Mouse (Mus musculus) forebrain, embryonic 14.5 days (tissue): ENCODE measurements around the gene Slc39a11. TPM values are rescaled to one million over a fixed set of nuclear protein-coding genes. Genes with fewer than 3 reads are reported as not detected.

Experiments
- ATAC-seq: fragments of 200-750 bp; cut with Nextera tagmentation; 2 replicates; pipeline ENCODE4 v1.8.0; 2017; ENCODE audit warnings: mild to moderate bottlenecking, moderate library complexity
- DNase-seq: peaks from one replicate; pipeline ENCODE4 v3.0.0-alpha.2; 2015; ENCODE audit warnings: low spot score
- H3K27ac ChIP-seq: fragments of 300-500 bp; sonication (generic); 2 replicates; pipeline ENCODE4 v1.5.1; 2014; ENCODE audit warnings: low read depth, mild to moderate bottlenecking, control low read depth, low read length, moderate library complexity
- H3K27me3 ChIP-seq: fragments of 300-500 bp; sonication (generic); replicated peaks from 2 replicates; pipeline ENCODE4 v1.6.1; 2014; ENCODE audit warnings: low read length, control low read depth, mixed read lengths; ENCODE audit not compliant: control insufficient read depth, insufficient read depth
- H3K36me3 ChIP-seq: fragments of 300-500 bp; sonication (generic); 2 replicates; pipeline ENCODE4 v1.6.1; 2014; ENCODE audit warnings: low read length, control low read depth; ENCODE audit not compliant: control insufficient read depth, insufficient read depth
- H3K4me1 ChIP-seq: fragments of 300-500 bp; sonication (generic); 2 replicates; pipeline ENCODE4 v1.6.1; 2014; ENCODE audit warnings: antibody characterized with exemption, low read length, control low read depth; ENCODE audit not compliant: control insufficient read depth, insufficient read depth
- H3K4me2 ChIP-seq: fragments of 300-500 bp; sonication (generic); 2 replicates; pipeline ENCODE4 v1.6.1; 2014; ENCODE audit warnings: mild to moderate bottlenecking, control low read depth, low read length
- H3K4me3 ChIP-seq: fragments of 300-500 bp; sonication (generic); 2 replicates; pipeline ENCODE4 v1.5.1; 2014; ENCODE audit warnings: low read depth, low read length, control low read depth
- H3K9ac ChIP-seq: fragments of 300-500 bp; sonication (generic); 2 replicates; pipeline ENCODE4 v1.6.1; 2014; ENCODE audit warnings: mild to moderate bottlenecking, low read length, control low read depth, moderate library complexity
- H3K9me3 ChIP-seq: fragments of 300-500 bp; sonication (generic); replicated peaks from 2 replicates; pipeline ENCODE4 v1.6.1; 2016; ENCODE audit warnings: low read length, control low read depth, mixed read lengths; ENCODE audit not compliant: control insufficient read depth
- WGBS: fragments of 180-500 bp; shearing (Covaris S2); extraction: QIAGEN DNeasy Blood & Tissue Kit; methylation state at CpG from one replicate; pipeline ENCODE4 v1.1.7; 2014; 5-methylcytosine and 5-hydroxymethylcytosine counted together
- polyA plus RNA-seq: library from polyadenylated mRNA; unstranded; fragments of >200 nt; fragmentation: Nextera tagmentation; extraction: Ambion mirVana; gene quantifications from 2 replicates; pipeline ENCODE4 v1.2.1, GENCODE M21; 2014

The Slc39a11 gene
- polyA plus RNA-seq, 1 experiment from 2014 or later: 29.5 TPM

DNA sequence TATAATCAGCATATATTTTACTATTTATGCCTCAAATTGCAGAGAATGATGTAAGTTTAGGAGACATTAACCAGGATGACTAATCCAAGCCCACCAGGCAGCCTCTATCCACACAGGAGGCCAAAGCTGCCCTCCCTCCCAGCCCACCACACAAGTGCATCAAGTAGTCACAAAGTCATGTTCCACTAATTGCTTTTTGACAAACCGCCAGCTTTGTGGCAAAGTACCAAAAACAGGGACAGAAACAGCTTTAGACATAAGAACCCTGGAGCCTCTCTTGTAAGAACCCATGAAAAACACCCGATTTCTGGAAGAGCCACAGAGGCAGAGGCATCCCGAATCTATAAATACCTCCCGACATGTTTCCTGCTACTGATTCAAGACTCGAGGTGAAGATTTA is 39.6 kb downstream of the Slc39a11 start:
- Histone ChIP-seq H3K4me1 (0 out of 2 replicates have a peak, but pooled peaks cover 8% of the 10 kb centered on the region), H3K27ac (no peak overlapping the region), H3K27me3 (no peaks in the 10 kb centered on the region), H3K36me3 (no peaks in the 10 kb centered on the region), H3K9ac (no peak overlapping the region), H3K4me3 (no peak overlapping the region), H3K4me2 (no peak overlapping the region), H3K9me3 (0 out of 2 replicates have a peak, but pooled peaks cover 3% of the 10 kb centered on the region)
- ATAC-seq (no peak), DNase-seq (peak; percentile 61)
- 71% methylated on average over 5 of the region's 5 CpGs for WGBS

DNA sequence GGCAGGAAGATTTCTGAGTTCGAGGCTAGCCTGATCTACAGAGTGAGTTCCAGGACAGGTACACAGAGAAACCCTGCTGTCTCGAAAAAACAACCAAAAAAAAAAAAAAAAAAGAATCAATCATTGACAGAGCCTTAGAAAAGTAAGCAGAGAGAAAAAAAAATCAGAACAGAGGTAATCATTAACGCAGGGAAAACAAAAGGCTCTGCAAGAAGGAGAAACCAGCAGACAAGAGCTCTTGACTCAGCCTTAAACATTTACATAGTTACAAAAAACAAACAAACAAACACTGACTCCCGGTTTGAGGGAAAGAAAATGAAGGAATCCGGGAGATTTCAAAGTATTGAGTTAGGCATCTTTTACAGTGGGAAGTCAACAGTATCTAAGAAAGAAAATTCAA is 40.3 kb downstream of the Slc39a11 start:
- Histone ChIP-seq H3K9ac (no peak overlapping the region), H3K4me1 (0 out of 2 replicates have a peak, but pooled peaks cover 8% of the 10 kb centered on the region), H3K27me3 (no peaks in the 10 kb centered on the region), H3K36me3 (no peaks in the 10 kb centered on the region), H3K27ac (no peak overlapping the region), H3K4me3 (no peak overlapping the region), H3K9me3 (0 out of 2 replicates have a peak, but pooled peaks cover 3% of the 10 kb centered on the region), H3K4me2 (no peak overlapping the region)
- DNase-seq: no peak
- ATAC-seq: no peak
- WGBS: 87% methylated on average over 5 of the region's 5 CpGs

DNA sequence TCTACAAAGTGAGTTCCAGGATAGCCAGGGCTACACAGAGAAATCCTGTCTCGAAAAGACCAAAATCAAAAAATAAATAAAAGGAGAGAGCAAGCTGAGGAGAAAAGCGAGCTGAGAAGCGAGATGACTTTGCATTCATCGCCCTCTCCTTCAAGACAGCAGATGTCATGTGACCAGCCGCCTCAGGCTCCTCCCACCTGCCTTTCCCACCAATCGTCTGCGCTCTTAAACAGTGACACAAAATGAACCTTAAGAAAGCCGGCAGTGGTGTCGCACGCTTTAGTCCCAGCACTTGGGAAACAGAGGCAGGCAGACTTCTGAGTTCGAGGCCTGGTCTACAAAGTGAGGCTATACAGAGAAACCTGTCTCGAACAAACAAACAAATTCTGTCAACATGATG is 42.3 kb downstream of the Slc39a11 start:
- no peak overlapping the region for H3K9ac ChIP-seq
- 0 out of 2 replicates have a peak, but pooled peaks cover 3% of the 10 kb centered on the region for H3K9me3 ChIP-seq
- no peak overlapping the region for H3K27ac ChIP-seq
- no peaks in the 10 kb centered on the region for H3K27me3 ChIP-seq
- no peak overlapping the region for H3K4me3 ChIP-seq
- 0 out of 2 replicates have a peak, but pooled peaks cover 8% of the 10 kb centered on the region for H3K4me1 ChIP-seq
- WGBS: 98% methylated on average over 12 of the region's 12 CpGs
- DNase-seq (no peak), ATAC-seq (no peak)
- H3K4me2 ChIP-seq: no peak overlapping the region
- no peaks in the 10 kb centered on the region for H3K36me3 ChIP-seq

GRCm38 (mm10) chr11:113601616-113602343 is 48.1 kb downstream of the Slc39a11 start:
- peak; percentile 76 for ATAC-seq

GRCm38 (mm10) chr11:113600526-113601245 is 49.2 kb downstream of the Slc39a11 start:
- Histone ChIP-seq H3K36me3 (no peaks in the 10 kb centered on the region), H3K9ac (no peak overlapping the region), H3K27me3 (no peaks in the 10 kb centered on the region), H3K4me2 (no peak overlapping the region; the same call in 1 of the 2 replicates), H3K27ac (peak overlapping the region; percentile 87), H3K4me1 (peaks cover 20% of the 10 kb centered on the region), H3K9me3 (no peaks in the 10 kb centered on the region), H3K4me3 (no peak overlapping the region)
- 78% methylated on average over 18 of the region's 18 CpGs for WGBS
- ATAC-seq (peak; percentile 62), DNase-seq (peak; percentile 71)

More at GRCm38 (mm10) chr11:113601616-113602343, 48.1 kb downstream of the Slc39a11 start:
- Histone ChIP-seq H3K27me3 (no peaks in the 10 kb centered on the region), H3K36me3 (no peaks in the 10 kb centered on the region), H3K27ac (peak overlapping the region; percentile 87), H3K9me3 (0 out of 2 replicates have a peak, but pooled peaks cover 3% of the 10 kb centered on the region), H3K9ac (0 out of 2 replicates have a peak overlapping the region, but pooled peaks have one; percentile 1), H3K4me1 (peaks cover 20% of the 10 kb centered on the region), H3K4me3 (no peak overlapping the region), H3K4me2 (peak overlapping the region; percentile 4; the same call in 1 of the 2 replicates)
- 13% methylated on average over 12 of the region's 12 CpGs for WGBS
- peak; percentile 70 for DNase-seq

GRCm38 (mm10) chr11:113597632-113598031 is 52.2 kb downstream of the Slc39a11 start:
- Histone ChIP-seq H3K36me3 (no peaks in the 10 kb centered on the region), H3K9ac (no peak overlapping the region), H3K4me1 (peaks cover 20% of the 10 kb centered on the region), H3K4me3 (no peak overlapping the region), H3K9me3 (no peaks in the 10 kb centered on the region), H3K4me2 (no peak overlapping the region), H3K27me3 (no peaks in the 10 kb centered on the region), H3K27ac (no peak overlapping the region)
- DNase-seq (no peak), ATAC-seq (no peak)
- 95% methylated on average over 3 of the region's 3 CpGs for WGBS

- Histone ChIP-seq H3K9me3 (no peaks in the 10 kb centered on the region), H3K4me3 (no peak overlapping the region), H3K36me3 (no peaks in the 10 kb centered on the region), H3K9ac (no peak overlapping the region), H3K27me3 (no peaks in the 10 kb centered on the region), H3K27ac (no peak overlapping the region), H3K4me1 (no peaks in the 10 kb centered on the region), H3K4me2 (no peak overlapping the region)
- ATAC-seq (no peak), DNase-seq (no peak)
- 85% methylated on average over 5 of the region's 5 CpGs for WGBS
Observed at GRCm38 (mm10) chr11:113595144-113595543, 54.7 kb downstream of the Slc39a11 start.

- Histone ChIP-seq H3K27me3 (no peaks in the 10 kb centered on the region), H3K36me3 (no peaks in the 10 kb centered on the region), H3K9me3 (no peaks in the 10 kb centered on the region), H3K9ac (no peak overlapping the region), H3K27ac (no peak overlapping the region), H3K4me1 (peaks cover 5% of the 10 kb centered on the region; the same call in 1 of the 2 replicates), H3K4me3 (no peak overlapping the region), H3K4me2 (no peak overlapping the region)
- WGBS: 80% methylated on average over 3 of the region's 3 CpGs
- ATAC-seq: no peak
- no peak for DNase-seq
Observed at GRCm38 (mm10) chr11:113588936-113589335, 60.9 kb downstream of the Slc39a11 start.
